In genomic region chr11:51545811-51546210, GRCm38 (mm10) we compare ENCODE assay signal across 26 mouse cellular contexts. TPM values are rescaled to one million over a fixed set of nuclear protein-coding genes. Genes with fewer than 3 reads are reported as not detected.
DNase-seq lines count a peak whose midpoint lies in the region; ATAC-seq and TF ChIP-seq lines count a peak whose summit lies in the region.
"Had no signal": no experiment of that assay in that cellular context is flagged by ENCODE, and none has a peak within 500 bp of the region (broad histone marks: within the 10 kb centered on the region; RNA-seq: fewer than 3 reads in every experiment).

No protein-coding gene starts in this region.

- 59% methylated on average over 4 of the region's 4 CpGs for WGBS in hindbrain, embryonic 10.5 days
- 63% methylated on average over 4 of the region's 4 CpGs for WGBS in hindbrain, embryonic 12.5 days
- 26% methylated on average over 4 of the region's 4 CpGs for WGBS in embryonic facial prominence, embryonic 14.5 days
- 17% methylated on average over 4 of the region's 4 CpGs for WGBS in limb, embryonic 12.5 days

- no peaks in the 10 kb centered on the region for H3K36me3 ChIP-seq in hindbrain, embryonic 10.5 days
- no peaks in the 10 kb centered on the region for H3K36me3 ChIP-seq in hindbrain, embryonic 12.5 days
- no peaks in the 10 kb centered on the region for H3K36me3 ChIP-seq in embryonic facial prominence, embryonic 14.5 days (ENCODE audit: control insufficient read depth, insufficient read depth, low read length)
- H3K36me3 ChIP-seq in limb, embryonic 12.5 days, result no peaks in the 10 kb centered on the region
- H3K36me3 ChIP-seq: embryonic facial prominence, embryonic 15.5 days; forebrain, embryonic 12.5 days; heart, embryonic 10.5 days; heart, embryonic 13.5 days; hindbrain, embryonic 13.5 days; intestine, embryonic 15.5 days had no signal

- H3K4me2 ChIP-seq in hindbrain, embryonic 12.5 days (replicated peaks), result no peak overlapping the region
- H3K4me2 ChIP-seq in embryonic facial prominence, embryonic 14.5 days (ENCODE audit: low read depth, low read length), result no peak overlapping the region
- H3K4me2 ChIP-seq in limb, embryonic 12.5 days, result no peak overlapping the region
- H3K4me2 ChIP-seq: embryonic facial prominence, embryonic 15.5 days; forebrain, embryonic 12.5 days; heart, embryonic 13.5 days; hindbrain, embryonic 13.5 days; intestine, embryonic 15.5 days had no signal

- CTCF ChIA-PET in Patski (lab: Charles Lee), result interaction anchor here (0.9 kb wide), 1 partner anchor 256 kb away, joined by 4 read pairs; the partner anchor contains the start of gene Col23a1

- H3K27me3 ChIP-seq in hindbrain, embryonic 10.5 days (ENCODE audit: insufficient read depth, poor library complexity, severe bottlenecking), result no peaks in the 10 kb centered on the region
- no peaks in the 10 kb centered on the region for H3K27me3 ChIP-seq in hindbrain, embryonic 12.5 days
- H3K27me3 ChIP-seq in Patski, result no peaks in the 10 kb centered on the region
- no peaks in the 10 kb centered on the region for H3K27me3 ChIP-seq in embryonic facial prominence, embryonic 14.5 days (replicated peaks; ENCODE audit: control insufficient read depth, insufficient read depth, low read length)
- peaks cover 4% of the 10 kb centered on the region for H3K27me3 ChIP-seq in limb, embryonic 12.5 days
- H3K27me3 ChIP-seq: embryonic facial prominence, embryonic 15.5 days; heart, embryonic 13.5 days; hindbrain, embryonic 13.5 days; intestine, embryonic 15.5 days had no signal

- H3K9me3 ChIP-seq in hindbrain, embryonic 10.5 days, result no peaks in the 10 kb centered on the region
- H3K9me3 ChIP-seq in hindbrain, embryonic 12.5 days (replicated peaks), result no peaks in the 10 kb centered on the region
- H3K9me3 ChIP-seq in embryonic facial prominence, embryonic 14.5 days (ENCODE audit: control insufficient read depth, low read length), result no peaks in the 10 kb centered on the region
- H3K9me3 ChIP-seq in limb, embryonic 12.5 days, result no peaks in the 10 kb centered on the region
- H3K9me3 ChIP-seq: embryonic facial prominence, embryonic 15.5 days; forebrain, embryonic 12.5 days; heart, embryonic 10.5 days; heart, embryonic 13.5 days; hindbrain, embryonic 13.5 days; intestine, embryonic 15.5 days had no signal

- no peak for DNase-seq in hindbrain, embryonic 10.5 days (ENCODE audit: low spot score)
- DNase-seq in Patski (ENCODE audit: low read depth, low spot score), result peak; percentile 67
- DNase-seq in embryonic facial prominence, embryonic 14.5 days (ENCODE audit: low spot score), result peak; percentile 43
- DNase-seq in MN1 (ENCODE audit: low spot score), result no peak
- no peak for DNase-seq in cerebellum, adult 9-11 months
- DNase-seq: adrenal gland, adult 2 months; adrenal gland, postnatal 36 days; cerebellum, adult 18-20 months; cerebellum, adult 9-10 months; cerebellum, postnatal 25 days; gastrocnemius, postnatal 10 days; gastrocnemius, postnatal 36 days; heart, adult 2 months; heart, postnatal 14 days; heart, postnatal 4 days had no signal

- 0 out of 2 replicates have a peak overlapping the region, but pooled peaks have one; percentile 16 for H3K27ac ChIP-seq in hindbrain, embryonic 10.5 days
- H3K27ac ChIP-seq in hindbrain, embryonic 12.5 days, result no peak overlapping the region
- no peak overlapping the region for H3K27ac ChIP-seq in embryonic facial prominence, embryonic 14.5 days (replicated peaks; ENCODE audit: low read depth, low read length)
- H3K27ac ChIP-seq in limb, embryonic 12.5 days, result 0 out of 2 replicates have a peak overlapping the region, but pooled peaks have one; percentile 17
- H3K27ac ChIP-seq: embryonic facial prominence, embryonic 15.5 days; forebrain, embryonic 12.5 days; heart, adult 2 months; heart, embryonic 10.5 days; heart, embryonic 13.5 days; hindbrain, embryonic 13.5 days; intestine, embryonic 15.5 days had no signal

- no peak overlapping the region for H3K9ac ChIP-seq in hindbrain, embryonic 12.5 days
- no peak overlapping the region for H3K9ac ChIP-seq in embryonic facial prominence, embryonic 14.5 days (ENCODE audit: low read depth, low read length)
- no peak overlapping the region; the same call in 1 of the 2 replicates for H3K9ac ChIP-seq in limb, embryonic 12.5 days (replicated peaks)
- H3K9ac ChIP-seq: embryonic facial prominence, embryonic 15.5 days; forebrain, embryonic 12.5 days; heart, embryonic 13.5 days; hindbrain, embryonic 13.5 days; intestine, embryonic 15.5 days had no signal

- in situ Hi-C loops in Patski (cut with MboI; ENCODE audit: low pct_unique_long_range_greater_than_20kb), result loop anchor here (25.0 kb wide), 1 partner anchor 484 kb away; the partner anchor contains the start of gene Zfp354a

- TF ChIP-seq CTCF in Patski (IDR thresholded peaks at IDR 0.05), result no peak

- no peak for ATAC-seq in hindbrain, embryonic 12.5 days (ENCODE audit: low FRiP score)
- ATAC-seq in Patski, result peak; percentile 61
- ATAC-seq in embryonic facial prominence, embryonic 14.5 days (ENCODE audit: low read depth), result no peak
- ATAC-seq in limb, embryonic 12.5 days (ENCODE audit: insufficient number of reproducible peaks, insufficient read depth, low FRiP score, low TSS enrichment, low read depth), result no peak
- no peak for ATAC-seq in erythroid progenitor cell, adult 5-6 weeks (replicated peaks; ENCODE audit: low FRiP score, poor library complexity, severe bottlenecking)
- ATAC-seq: forebrain, embryonic 16.5 days; hindbrain, embryonic 16.5 days; intestine, embryonic 15.5 days had no signal

- H3K4me3 ChIP-seq in hindbrain, embryonic 10.5 days, result no peak overlapping the region
- H3K4me3 ChIP-seq in hindbrain, embryonic 12.5 days, result no peak overlapping the region
- no peak overlapping the region for H3K4me3 ChIP-seq in embryonic facial prominence, embryonic 14.5 days (ENCODE audit: low read depth, low read length)
- no peak overlapping the region for H3K4me3 ChIP-seq in limb, embryonic 12.5 days (replicated peaks)
- H3K4me3 ChIP-seq: embryonic facial prominence, embryonic 15.5 days; forebrain, embryonic 12.5 days; heart, adult 2 months; heart, embryonic 10.5 days; heart, embryonic 13.5 days; hindbrain, embryonic 13.5 days; intestine, embryonic 15.5 days had no signal

- peaks cover 36% of the 10 kb centered on the region for H3K4me1 ChIP-seq in hindbrain, embryonic 10.5 days (replicated peaks)
- peaks cover 4% of the 10 kb centered on the region for H3K4me1 ChIP-seq in hindbrain, embryonic 12.5 days
- peaks cover 24% of the 10 kb centered on the region for H3K4me1 ChIP-seq in embryonic facial prominence, embryonic 14.5 days (ENCODE audit: control insufficient read depth, insufficient read depth, low read length)
- H3K4me1 ChIP-seq in limb, embryonic 12.5 days (replicated peaks), result peaks cover 50% of the 10 kb centered on the region

- POLR2A ChIA-PET in Patski (lab: Charles Lee), result no interaction called here

RNA-seq across cellular contexts. Expression of gene Phykpl, which starts 38.7 kb away (rescaled TPM):
- 13.5 and 14.6 TPM in 2 replicates for polyA plus RNA-seq in hindbrain, embryonic 10.5 days (2016; fragmentation: Nextera tagmentation; extraction: Ambion mirVana)
- polyA plus RNA-seq in hindbrain, embryonic 12.5 days (2016; fragmentation: Nextera tagmentation; extraction: Ambion mirVana), result 14.0 and 16.0 TPM in 2 replicates
- 18.4 TPM for polyA plus RNA-seq in Patski (2021)
- 15.2 and 17.4 TPM in 2 replicates for polyA plus RNA-seq in embryonic facial prominence, embryonic 14.5 days (2014; fragmentation: Nextera tagmentation; extraction: Ambion mirVana)
- 15.0 and 16.9 TPM in 2 replicates for polyA plus RNA-seq in limb, embryonic 12.5 days (2016; fragmentation: Nextera tagmentation; extraction: Ambion mirVana)
- total RNA-seq in erythroid progenitor cell, adult 5-6 weeks (2015; ENCODE audit: low replicate concordance), result 3.6 and 17.2 TPM in 2 replicates
- 6.5 and 10.4 TPM in 2 replicates for total RNA-seq in erythroid progenitor cell, adult 5-6 weeks (2017; ENCODE audit: low replicate concordance)

Comparison
In these comparisons a context has a peak if more than half of its experiments do, and no peak if none do; other contexts are left out.
1. H3K27ac ChIP-seq: peak in hindbrain, embryonic 10.5 days (single experiment) and limb, embryonic 12.5 days (single experiment); none in hindbrain, embryonic 12.5 days (single experiment) and embryonic facial prominence, embryonic 14.5 days (single experiment).
2. DNase-seq: peak in Patski (single experiment) and embryonic facial prominence, embryonic 14.5 days (single experiment); none in hindbrain, embryonic 10.5 days (single experiment), MN1 (single experiment) and cerebellum, adult 9-11 months (single experiment).